Mouse (Mus musculus) right cerebral cortex, postnatal 36 days (tissue): Measurements from ENCODE around the gene Mdk.

Source experiments
- DNase-seq, 2 experiments: peaks; one replicate each; pipeline ENCODE4 v3.0.0; 2022; ENCODE audit warnings: low spot score in 2 of 2, mixed read lengths in 1 of 2

The Mdk gene

GRCm38 (mm10) chr2:91932160-91932711, at the start of gene Mdk:
Gene Mdk, minus strand, starts transcription at chr2:91932297.
- no peak for DNase-seq

- no peak for DNase-seq
These were observed 48.7 kb upstream of the Mdk start for GRCm38 (mm10) chr2:91980830-91981229.

DNA sequence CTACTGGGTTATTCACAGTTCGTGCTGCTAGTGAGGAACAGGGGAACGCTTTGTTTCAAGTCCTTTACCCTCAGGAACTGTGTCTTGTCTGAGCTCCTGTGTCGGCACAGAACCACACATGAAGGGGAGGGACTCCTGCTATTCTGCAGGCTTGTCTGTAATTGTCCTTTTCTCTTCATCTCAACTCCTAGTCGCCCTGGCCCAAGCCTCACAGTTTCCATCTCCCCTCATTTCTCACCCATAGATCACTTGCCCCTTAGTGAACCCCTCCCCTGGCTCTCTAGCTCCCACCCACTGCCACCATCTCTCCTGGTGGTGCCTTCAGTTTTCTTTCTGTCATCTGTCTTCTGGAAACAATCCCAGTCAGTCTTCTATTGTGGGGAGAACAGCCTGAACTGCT, 48.1 kb upstream of the Mdk start:
- DNase-seq: no peak

- no peak for DNase-seq
These were observed 46.5 kb upstream of the Mdk start for GRCm38 (mm10) chr2:91978547-91978946.

DNA sequence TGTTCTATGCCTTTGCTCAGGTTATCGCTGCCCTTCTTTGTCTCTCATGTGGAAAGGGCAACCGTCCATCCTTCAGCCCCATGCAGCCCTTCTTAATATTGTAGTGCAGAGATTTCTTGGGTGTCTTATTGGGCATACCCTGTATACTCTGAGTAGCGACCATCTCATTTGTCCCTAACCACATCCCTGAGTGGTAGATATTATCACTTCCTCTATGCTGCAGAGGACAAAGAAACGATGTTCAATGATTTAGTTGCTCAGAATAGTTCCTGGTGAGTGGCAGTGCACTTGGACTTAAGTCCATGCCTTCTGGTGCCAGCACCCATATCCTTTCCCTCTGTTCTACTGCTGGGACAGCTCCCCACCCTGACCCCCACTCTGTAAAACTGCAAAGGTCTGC, 45.9 kb upstream of the Mdk start:
- no peak for DNase-seq

GRCm38 (mm10) chr2:91975581-91976541, 43.8 kb upstream of the Mdk start, which contains the start of gene Dgkz:
Gene Dgkz, minus strand, starts transcription at chr2:91975864.
- no peak for DNase-seq

GRCm38 (mm10) chr2:91973416-91974135, 41.5 kb upstream of the Mdk start:
- peak in 1 of 2 experiments; percentile 41 for DNase-seq

- DNase-seq: no peak
These were observed 40.0 kb upstream of the Mdk start for GRCm38 (mm10) chr2:91972121-91972566.

- peak in 1 of 2 experiments; percentile 78 for DNase-seq
These were observed 39.4 kb upstream of the Mdk start for GRCm38 (mm10) chr2:91971231-91972097.

- no peak for DNase-seq
These were observed 35.9 kb upstream of the Mdk start for GRCm38 (mm10) chr2:91967962-91968361.

- no peak for DNase-seq
These were observed 34.3 kb upstream of the Mdk start for GRCm38 (mm10) chr2:91966367-91966766.

- no peak for DNase-seq
These were observed 33.3 kb upstream of the Mdk start for GRCm38 (mm10) chr2:91965417-91965816.

GRCm38 (mm10) chr2:91964610-91965204, 32.6 kb upstream of the Mdk start:
- DNase-seq: no peak

- peak; percentile 87 to 91 for DNase-seq
These were observed 31.4 kb upstream of the Mdk start for GRCm38 (mm10) chr2:91963443-91963932.

DNA sequence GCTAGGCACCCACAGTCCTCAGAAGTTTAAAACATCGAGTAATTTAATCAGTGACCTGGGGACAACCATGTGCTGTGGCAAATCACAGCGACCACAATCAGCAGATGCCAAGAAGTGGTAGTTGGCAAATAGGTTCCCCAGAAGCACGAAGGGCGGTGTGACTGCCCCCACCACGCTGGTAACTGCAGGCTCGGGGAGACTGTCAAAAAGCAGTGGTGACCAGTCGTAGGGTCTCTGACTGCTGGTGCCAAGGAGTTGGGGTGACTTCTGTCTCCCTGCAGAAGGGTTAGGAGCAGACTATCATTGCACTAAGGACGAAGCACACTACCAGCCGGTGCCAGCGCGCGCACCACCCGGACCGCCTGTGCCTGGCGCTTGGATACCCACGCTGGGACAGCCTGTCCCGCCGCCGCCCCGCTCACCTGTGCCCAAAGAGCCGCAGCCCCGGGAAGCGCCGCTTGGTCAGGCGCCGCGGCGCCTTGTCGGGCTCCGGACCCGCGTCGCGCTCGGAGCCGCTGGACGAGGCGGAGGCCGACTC, 30.8 kb upstream of the Mdk start:
- no peak for DNase-seq

DNA sequence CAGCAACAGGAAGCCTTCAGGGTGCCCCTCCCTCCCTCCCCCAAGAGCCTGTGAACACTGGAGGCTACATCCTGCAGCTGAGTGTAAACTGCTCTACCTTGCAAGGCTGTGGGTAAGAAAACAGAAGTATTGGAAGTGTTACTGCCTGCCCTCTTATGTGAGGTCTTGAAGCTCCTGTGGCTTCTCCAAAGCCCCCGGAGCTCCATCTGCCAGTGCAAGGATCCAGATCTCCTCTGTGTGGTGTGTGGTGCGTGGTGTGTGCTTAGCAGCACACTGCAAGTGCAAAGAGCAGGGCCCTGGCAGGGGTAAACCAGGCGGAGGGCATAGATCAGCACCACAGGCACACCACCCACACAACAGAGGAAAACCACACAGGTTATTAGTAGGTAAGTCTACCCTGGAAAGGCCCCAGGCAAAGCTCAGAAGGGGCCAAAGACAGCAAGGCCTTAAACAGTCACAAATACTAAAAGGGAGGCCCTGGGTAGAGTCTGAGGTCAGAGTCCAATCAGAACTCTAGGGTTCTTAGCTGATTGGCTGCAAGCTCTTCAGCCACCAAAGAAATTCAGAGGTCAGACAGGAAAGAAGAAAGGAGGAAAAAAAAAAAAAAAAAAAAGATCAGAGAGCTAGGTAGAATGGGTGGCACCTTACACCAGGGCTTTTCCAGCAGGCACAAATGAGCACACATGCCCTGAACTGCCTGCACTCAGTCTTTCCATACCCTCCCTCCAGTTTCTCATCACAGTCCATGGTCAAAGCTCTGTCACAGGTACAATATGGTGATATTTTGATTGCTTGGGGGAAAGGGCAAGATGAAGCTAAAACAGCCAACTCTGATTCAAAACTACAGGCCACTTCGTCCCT, 30.0 kb upstream of the Mdk start:
- DNase-seq: no peak

GRCm38 (mm10) chr2:91960459-91960858, 28.4 kb upstream of the Mdk start:
- no peak for DNase-seq

GRCm38 (mm10) chr2:91959544-91960410, 27.7 kb upstream of the Mdk start:
- DNase-seq: no peak
